Mouse (Mus musculus) left cerebral cortex, adult 2 months (tissue): ENCODE data around the gene Ptpro. TPM values are rescaled to one million over a fixed set of nuclear protein-coding genes. Genes with fewer than 3 reads are reported as not detected.

Source experiments
- DNase-seq, 2 experiments: peaks; one replicate each; pipeline ENCODE4 v3.0.0; 2021 to 2022; ENCODE audit warnings: low spot score in 2 of 2, mixed read lengths in 1 of 2; ENCODE audit errors: extremely low spot score in 1 of 2
- H3K27ac ChIP-seq: fragments of 200-600 bp; 2 replicates; pipeline ENCODE4 v1.8.1; 2022
- H3K4me3 ChIP-seq: fragments of 200-600 bp; 2 replicates; pipeline ENCODE4 v1.8.1; 2022
- CTCF ChIP-seq: fragments of 200-600 bp; IDR thresholded peaks from 2 replicates; pipeline ENCODE4 v1.8.1; 2022; ENCODE audit warnings: antibody characterized with exemption, mild to moderate bottlenecking, moderate library complexity
- intact Hi-C: fragments of 180-260 bp; cut with DNase I; formaldehyde crosslinking; loops from one replicate; pipeline ENCODE4 v1.15.1; 2025
- total RNA-seq, 2 experiments: library from RNA; stranded (reverse); gene quantifications; 2 replicates each; pipeline ENCODE4 v1.2.3; 2021

Gene Ptpro
- total RNA-seq, 2 experiments from 2014 or later = 31.7 to 40.1 TPM

DNA sequence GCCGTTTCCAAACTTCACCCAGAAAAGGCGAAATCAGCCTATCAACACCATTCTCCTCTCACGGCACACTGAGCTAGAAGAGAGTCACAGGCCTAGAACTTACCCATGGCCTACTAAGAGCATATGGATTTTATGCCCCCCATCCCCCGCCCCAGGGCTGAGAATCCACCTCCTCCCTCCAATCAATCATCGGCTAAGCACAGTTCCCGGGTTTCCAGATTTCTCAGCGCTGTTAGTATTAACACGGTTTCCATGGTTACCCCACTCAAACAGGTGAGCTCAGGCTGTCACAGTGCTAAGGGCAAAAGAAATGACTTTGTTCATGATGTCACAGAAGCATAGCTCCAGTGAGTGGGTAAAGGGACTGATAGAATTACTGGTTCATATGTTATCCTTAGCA, 110.1 kb downstream of the Ptpro start:
- no peak overlapping the region for H3K4me3 ChIP-seq
- H3K27ac ChIP-seq = no peak overlapping the region
- intact Hi-C loops = loop anchor here (5.0 kb wide), 1 partner anchor 110 kb away; the partner anchor contains the start of gene Ptpro
- no peak for TF ChIP-seq CTCF
- DNase-seq = peak; percentile 15 to 32

GRCm38 (mm10) chr6:137364681-137365080, 112.6 kb downstream of the Ptpro start:
- Histone ChIP-seq H3K4me3 (no peak overlapping the region), H3K27ac (no peak overlapping the region)
- TF ChIP-seq CTCF = no peak
- intact Hi-C loops = loop anchor here (5.0 kb wide), 1 partner anchor 112 kb away; the partner anchor contains the start of gene Ptpro
- DNase-seq = peak; percentile 62 to 64

GRCm38 (mm10) chr6:137365637-137366036, 113.5 kb downstream of the Ptpro start:
- Histone ChIP-seq H3K4me3 (no peak overlapping the region), H3K27ac (no peak overlapping the region)
- intact Hi-C loops = no loop called here
- TF ChIP-seq CTCF = peak; percentile 32
- DNase-seq = no peak

GRCm38 (mm10) chr6:137370745-137371144, 118.6 kb downstream of the Ptpro start:
- TF ChIP-seq CTCF = no peak
- intact Hi-C loops = no loop called here
- Histone ChIP-seq H3K27ac (no peak overlapping the region), H3K4me3 (no peak overlapping the region)
- no peak for DNase-seq

- Histone ChIP-seq H3K27ac (no peak overlapping the region), H3K4me3 (no peak overlapping the region)
- TF ChIP-seq CTCF = no peak
- intact Hi-C loops = no loop called here
- no peak for DNase-seq
Observed at GRCm38 (mm10) chr6:137371455-137371854, 119.3 kb downstream of the Ptpro start.

DNA sequence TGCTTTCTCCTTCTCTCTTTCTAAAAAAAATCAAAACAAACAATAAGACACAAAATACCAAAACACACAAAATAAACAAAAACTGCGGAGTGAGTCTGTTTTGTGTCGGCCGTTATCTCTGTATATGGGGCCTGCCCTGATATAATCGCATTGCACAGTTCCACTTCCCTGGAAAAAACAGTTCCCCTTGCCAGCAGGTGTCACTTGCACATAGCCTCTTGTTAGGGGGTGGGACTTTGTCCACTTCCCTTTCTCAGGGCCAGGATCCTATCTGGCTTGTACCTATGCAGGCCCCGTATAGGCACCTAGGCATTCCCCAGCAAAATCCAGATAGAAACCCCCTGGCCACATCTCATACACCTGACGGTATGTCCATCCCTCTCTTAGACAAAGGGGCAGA, 121.8 kb downstream of the Ptpro start:
- Histone ChIP-seq H3K27ac (no peak overlapping the region), H3K4me3 (no peak overlapping the region)
- no peak for DNase-seq
- no peak for TF ChIP-seq CTCF
- intact Hi-C loops = no loop called here

GRCm38 (mm10) chr6:137382546-137382945, 130.4 kb downstream of the Ptpro start:
- no peak overlapping the region for H3K27ac ChIP-seq
- DNase-seq = no peak
- intact Hi-C loops = no loop called here
- no peak overlapping the region for H3K4me3 ChIP-seq
- no peak for TF ChIP-seq CTCF

DNA sequence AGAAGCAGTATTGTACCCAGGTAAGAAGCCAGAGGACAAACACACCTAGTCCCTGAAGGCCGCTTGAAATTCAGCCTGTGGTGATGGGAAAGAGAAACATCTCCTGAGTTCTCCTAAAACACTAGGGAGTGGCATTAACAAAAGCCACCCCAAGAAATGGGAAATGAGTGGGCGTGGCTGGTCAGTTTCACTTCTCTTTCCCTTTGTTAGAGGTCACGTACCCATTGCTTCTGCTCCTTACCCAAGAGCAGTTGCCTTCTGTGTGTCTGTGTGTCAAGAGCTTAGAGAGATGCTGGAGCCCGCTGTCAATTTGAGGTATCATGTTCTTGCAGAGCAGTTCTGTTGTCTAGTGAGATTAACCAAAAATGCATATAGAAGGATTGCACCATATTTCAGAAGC, 134.2 kb downstream of the Ptpro start:
- DNase-seq = no peak
- no peak for TF ChIP-seq CTCF
- intact Hi-C loops = no loop called here
- H3K4me3 ChIP-seq = no peak overlapping the region
- H3K27ac ChIP-seq = no peak overlapping the region

DNA sequence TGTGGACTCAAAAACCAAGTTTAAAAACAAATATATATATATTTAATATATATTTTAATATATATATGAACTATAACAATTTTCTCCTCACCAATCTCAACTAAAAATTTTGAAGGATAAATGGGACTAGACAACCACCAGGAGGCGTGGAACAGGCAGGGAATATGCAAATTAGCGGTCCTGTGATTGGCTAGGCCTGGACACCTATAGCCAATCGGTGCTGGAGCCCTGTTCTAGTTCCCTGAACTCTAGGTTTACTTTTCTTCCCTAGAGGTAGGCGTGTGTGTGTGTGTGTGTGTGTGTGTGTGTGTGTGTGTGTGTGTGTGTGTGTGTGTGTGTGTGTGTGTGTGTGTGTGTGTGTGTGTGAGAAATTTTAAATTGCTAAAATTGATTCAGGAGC, 134.8 kb downstream of the Ptpro start:
- intact Hi-C loops = no loop called here
- no peak for DNase-seq
- no peak; the same call in 1 of the 2 replicates for TF ChIP-seq CTCF
- H3K27ac ChIP-seq = no peak overlapping the region
- H3K4me3 ChIP-seq = no peak overlapping the region

DNA sequence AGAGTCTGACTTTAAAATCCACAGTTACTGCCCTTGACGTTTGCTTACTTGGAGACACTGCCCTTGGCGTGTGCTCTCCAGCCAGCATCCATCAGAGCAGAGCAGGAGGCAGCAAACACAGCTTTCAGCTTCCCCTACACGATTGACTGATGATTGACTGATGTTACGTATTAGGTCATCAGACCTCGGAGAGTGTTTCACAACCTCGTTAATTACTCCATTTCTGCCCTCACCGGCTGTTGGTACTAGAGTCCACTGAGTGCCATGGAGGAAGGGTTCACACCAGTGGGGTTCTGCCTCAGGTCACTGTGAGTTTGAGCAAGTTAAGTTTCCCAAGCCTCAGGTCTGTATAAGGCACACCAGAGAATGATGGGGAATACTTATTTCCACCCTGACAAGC, 143.0 kb downstream of the Ptpro start:
- Histone ChIP-seq H3K27ac (no peak overlapping the region), H3K4me3 (no peak overlapping the region)
- DNase-seq = no peak
- TF ChIP-seq CTCF = no peak
- intact Hi-C loops = no loop called here

DNA sequence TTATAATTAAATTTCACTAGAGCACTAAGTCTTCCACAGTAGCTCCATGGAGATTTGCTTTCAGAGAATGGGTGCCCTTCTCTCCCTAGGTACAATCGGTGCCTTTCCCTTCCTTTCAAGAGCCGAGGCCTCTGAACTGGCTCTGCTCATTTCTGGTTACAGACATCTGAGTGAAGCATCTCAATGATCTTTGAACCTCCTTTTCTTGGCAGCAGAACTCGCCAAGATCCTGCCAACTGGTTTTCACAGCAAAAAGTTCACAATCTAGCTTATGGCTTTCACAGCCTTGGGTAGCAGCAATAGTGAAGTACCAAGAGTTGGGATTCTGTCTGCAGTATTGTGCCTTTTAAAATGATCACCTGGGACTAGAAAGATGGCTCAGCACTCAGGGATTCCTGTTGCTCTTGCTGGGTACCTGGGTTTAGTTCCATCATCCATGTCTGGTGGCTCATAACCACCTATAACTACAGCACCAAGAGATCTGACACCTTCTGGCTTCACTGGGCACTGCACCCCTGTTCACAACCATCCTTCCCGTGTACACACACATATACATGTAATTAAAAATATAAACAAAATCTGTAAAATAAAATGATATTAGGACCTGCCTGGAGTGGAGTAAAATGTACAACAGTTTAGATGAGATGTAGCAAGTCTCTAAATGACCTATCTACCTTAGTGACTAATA, 144.1 kb downstream of the Ptpro start:
- DNase-seq = no peak
- intact Hi-C loops = no loop called here
- no peak overlapping the region for H3K4me3 ChIP-seq
- TF ChIP-seq CTCF = peak; percentile 42
- H3K27ac ChIP-seq = no peak overlapping the region

DNA sequence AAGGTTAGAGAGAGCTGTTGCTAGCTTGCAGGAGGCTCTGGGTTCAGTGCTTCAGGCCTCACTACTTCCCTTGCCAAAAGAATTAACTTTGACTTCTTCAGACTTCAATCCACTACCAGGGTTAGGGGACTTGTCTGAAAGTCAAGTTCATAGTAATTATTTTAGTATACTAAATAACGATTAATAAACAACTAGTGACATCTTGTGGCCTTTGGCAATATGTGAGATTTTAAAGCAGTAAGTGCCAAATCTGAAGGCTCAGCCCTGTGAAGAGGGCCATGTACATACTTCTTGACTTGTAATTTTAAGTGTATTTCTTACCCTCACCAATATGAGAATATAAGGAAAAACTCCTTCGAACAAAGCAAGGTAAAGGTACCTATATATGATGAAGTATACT, 145.2 kb downstream of the Ptpro start:
- DNase-seq = no peak
- Histone ChIP-seq H3K27ac (no peak overlapping the region), H3K4me3 (no peak overlapping the region)
- intact Hi-C loops = loop anchor here (1.0 kb wide), 1 partner anchor 191 kb away; no protein-coding TSS in a partner anchor
- peak; percentile 28 for TF ChIP-seq CTCF

DNA sequence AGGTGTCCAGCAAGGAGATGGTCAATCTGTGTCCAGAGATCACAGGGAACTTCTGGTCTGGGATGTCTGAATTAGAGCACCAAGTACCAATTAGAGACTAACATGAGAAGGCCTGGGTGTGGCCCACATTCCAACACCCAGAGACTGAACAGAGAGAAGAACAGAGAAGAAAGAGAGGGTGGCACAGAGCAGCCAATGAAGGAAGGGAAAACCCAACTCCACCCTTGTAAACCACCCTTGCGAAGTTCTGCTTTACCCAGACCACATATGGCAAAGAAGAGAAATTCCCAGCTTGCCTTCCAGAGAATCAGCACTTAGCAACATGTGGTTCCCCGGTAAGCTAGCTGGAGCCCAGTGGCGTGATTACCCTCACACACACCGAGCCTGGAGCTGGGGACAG, 152.1 kb downstream of the Ptpro start:
- no peak for TF ChIP-seq CTCF
- no peak overlapping the region for H3K27ac ChIP-seq
- intact Hi-C loops = no loop called here
- H3K4me3 ChIP-seq = no peak overlapping the region
- no peak for DNase-seq
